Mouse (Mus musculus): Measurements from ENCODE around the gene Il2ra.

The Il2ra gene

GRCm38 (mm10) chr2:11652780-11653179 is 10.2 kb downstream of the Il2ra start:
- in situ Hi-C loops (cut with MboI, MseI) = no loop called here

GRCm38 (mm10) chr2:11653330-11653729 is 10.7 kb downstream of the Il2ra start:
- in situ Hi-C loops (cut with MboI, MseI) = no loop called here

- in situ Hi-C loops (cut with MboI, MseI) = no loop called here
These were observed 11.2 kb downstream of the Il2ra start for GRCm38 (mm10) chr2:11653780-11654179.

GRCm38 (mm10) chr2:11654990-11655931 is 12.7 kb downstream of the Il2ra start:
- in situ Hi-C loops (cut with MboI, MseI) = no loop called here

GRCm38 (mm10) chr2:11657581-11657980 is 15.0 kb downstream of the Il2ra start:
- in situ Hi-C loops (cut with MboI, MseI) = no loop called here

- in situ Hi-C loops (cut with MboI, MseI) = no loop called here
These were observed 16.7 kb downstream of the Il2ra start for GRCm38 (mm10) chr2:11659263-11659662.

GRCm38 (mm10) chr2:11662143-11662906 is 19.7 kb downstream of the Il2ra start:
- in situ Hi-C loops (cut with MboI, MseI) = no loop called here

GRCm38 (mm10) chr2:11662907-11663230 is 20.3 kb downstream of the Il2ra start:
- in situ Hi-C loops (cut with MboI, MseI) = no loop called here

GRCm38 (mm10) chr2:11663961-11664360 is 21.4 kb downstream of the Il2ra start:
- in situ Hi-C loops (cut with MboI, MseI) = no loop called here

- in situ Hi-C loops (cut with MboI, MseI) = no loop called here
These were observed 21.8 kb downstream of the Il2ra start for GRCm38 (mm10) chr2:11664367-11664766.

GRCm38 (mm10) chr2:11664806-11665205 is 22.2 kb downstream of the Il2ra start:
- in situ Hi-C loops (cut with MboI, MseI) = no loop called here

- in situ Hi-C loops (cut with MboI, MseI) = no loop called here
These were observed 22.7 kb downstream of the Il2ra start for GRCm38 (mm10) chr2:11665326-11665725.

GRCm38 (mm10) chr2:11672144-11672543 is 29.5 kb downstream of the Il2ra start:
- in situ Hi-C loops (cut with MboI, MseI) = no loop called here

- in situ Hi-C loops (cut with MboI, MseI) = loop anchor here (10.0 kb wide), 1 partner anchor 85 kb away; no protein-coding TSS in a partner anchor
These were observed 37.0 kb downstream of the Il2ra start for GRCm38 (mm10) chr2:11679626-11680025.

GRCm38 (mm10) chr2:11682712-11683111 is 40.1 kb downstream of the Il2ra start:
- in situ Hi-C loops (cut with MboI, MseI) = loop anchor here (10.0 kb wide), 1 partner anchor 88 kb away; no protein-coding TSS in a partner anchor

- in situ Hi-C loops (cut with MboI, MseI) = loop anchor here (10.0 kb wide), 1 partner anchor 92 kb away; no protein-coding TSS in a partner anchor
These were observed 43.9 kb downstream of the Il2ra start for GRCm38 (mm10) chr2:11686512-11686911.

GRCm38 (mm10) chr2:11687436-11687835 is 44.8 kb downstream of the Il2ra start:
- in situ Hi-C loops (cut with MboI, MseI) = loop anchor here (10.0 kb wide), 1 partner anchor 93 kb away; no protein-coding TSS in a partner anchor

GRCm38 (mm10) chr2:11690201-11690890 is 47.7 kb downstream of the Il2ra start:
- in situ Hi-C loops (cut with MboI, MseI) = no loop called here

- in situ Hi-C loops (cut with MboI, MseI) = no loop called here
These were observed 50.7 kb downstream of the Il2ra start for GRCm38 (mm10) chr2:11693352-11693751.

GRCm38 (mm10) chr2:11694104-11694503 is 51.5 kb downstream of the Il2ra start:
- in situ Hi-C loops (cut with MboI, MseI) = no loop called here

- in situ Hi-C loops (cut with MboI, MseI) = no loop called here
These were observed 53.3 kb downstream of the Il2ra start for GRCm38 (mm10) chr2:11695867-11696266.

GRCm38 (mm10) chr2:11698994-11699393 is 56.4 kb downstream of the Il2ra start:
- in situ Hi-C loops (cut with MboI, MseI) = no loop called here
